Mouse (Mus musculus): ENCODE data around the gene Ano6. TPM values are rescaled to one million over a fixed set of nuclear protein-coding genes. Genes with fewer than 3 reads are reported as not detected.

Gene Ano6
- polyA plus RNA-seq, 1 experiment from 2014 or later: 54.0 TPM

DNA sequence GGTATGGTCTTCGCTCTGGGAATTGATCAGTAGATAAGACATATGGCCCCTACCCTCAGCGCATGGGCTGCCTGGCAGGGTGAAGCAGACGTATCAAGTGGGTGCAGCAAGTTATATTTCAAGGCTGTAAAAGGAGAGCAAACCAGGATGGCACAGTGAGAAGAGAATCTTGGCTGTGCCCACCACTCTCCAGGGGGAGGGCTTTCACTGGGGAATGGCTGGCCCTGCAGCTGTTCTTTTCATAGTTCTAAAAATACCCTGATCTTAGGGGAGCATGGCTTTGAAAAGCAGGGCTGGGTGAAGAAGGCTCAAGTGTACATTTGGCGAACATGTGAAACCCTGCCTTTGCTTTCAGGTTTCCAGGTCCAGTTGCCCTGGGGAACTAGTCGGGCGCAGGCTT is 11.5 kb downstream of the Ano6 start:
- no peak for ATAC-seq (replicated peaks; ENCODE audit: low FRiP score)
- Histone ChIP-seq H3K9ac (no peak overlapping the region), H3K4me2 (no peak overlapping the region), H3K4me3 (replicated peaks) (no peak overlapping the region), H3K27ac (0 out of 2 replicates have a peak overlapping the region, but pooled peaks have one; percentile 18), H3K9me3 (replicated peaks) (no peaks in the 10 kb centered on the region), H3K27me3 (no peaks in the 10 kb centered on the region), H3K36me3 (peaks cover 20% of the 10 kb centered on the region), H3K4me1 (peaks cover 57% of the 10 kb centered on the region)
- WGBS: 77% methylated on average over 6 of the region's 6 CpGs

DNA sequence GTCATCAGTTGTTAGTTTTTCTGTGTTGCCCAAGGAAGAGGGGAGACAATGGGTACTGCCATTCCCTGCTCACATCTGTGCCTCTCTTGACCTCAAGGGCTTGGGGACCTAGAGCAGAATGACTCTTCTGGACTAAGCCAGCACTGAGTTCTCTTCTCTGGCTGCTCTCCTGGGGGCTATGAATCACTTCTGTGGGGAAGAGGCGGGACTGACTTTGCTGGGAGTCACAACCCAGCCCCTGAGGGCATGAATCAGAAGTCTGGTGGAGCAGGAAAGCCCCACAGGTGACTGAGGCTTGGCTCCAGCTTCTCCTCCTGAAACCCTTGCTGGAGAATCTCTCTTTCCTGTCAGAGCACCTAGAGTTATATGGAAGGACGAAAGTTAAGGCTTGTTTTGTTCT is 12.1 kb downstream of the Ano6 start:
- H3K9me3 ChIP-seq (replicated peaks): no peaks in the 10 kb centered on the region
- no peaks in the 10 kb centered on the region for H3K27me3 ChIP-seq
- no peak for ATAC-seq (replicated peaks; ENCODE audit: low FRiP score)
- no peak overlapping the region for H3K27ac ChIP-seq
- no peak overlapping the region for H3K4me2 ChIP-seq
- no peak overlapping the region for H3K9ac ChIP-seq
- H3K4me1 ChIP-seq: peaks cover 53% of the 10 kb centered on the region
- WGBS: 39% methylated on average over 2 of the region's 2 CpGs
- no peak overlapping the region for H3K4me3 ChIP-seq (replicated peaks)
- H3K36me3 ChIP-seq: peaks cover 20% of the 10 kb centered on the region

GRCm38 (mm10) chr15:95803484-95803883 is 12.8 kb downstream of the Ano6 start:
- no peaks in the 10 kb centered on the region for H3K9me3 ChIP-seq (replicated peaks)
- H3K27me3 ChIP-seq: no peaks in the 10 kb centered on the region
- H3K4me3 ChIP-seq (replicated peaks): no peak overlapping the region
- H3K4me1 ChIP-seq: peaks cover 53% of the 10 kb centered on the region
- no peak overlapping the region for H3K4me2 ChIP-seq
- H3K27ac ChIP-seq: no peak overlapping the region
- WGBS: 85% methylated on average over 3 of the region's 3 CpGs
- no peak for ATAC-seq (replicated peaks; ENCODE audit: low FRiP score)
- H3K36me3 ChIP-seq: peaks cover 18% of the 10 kb centered on the region
- no peak overlapping the region for H3K9ac ChIP-seq

DNA sequence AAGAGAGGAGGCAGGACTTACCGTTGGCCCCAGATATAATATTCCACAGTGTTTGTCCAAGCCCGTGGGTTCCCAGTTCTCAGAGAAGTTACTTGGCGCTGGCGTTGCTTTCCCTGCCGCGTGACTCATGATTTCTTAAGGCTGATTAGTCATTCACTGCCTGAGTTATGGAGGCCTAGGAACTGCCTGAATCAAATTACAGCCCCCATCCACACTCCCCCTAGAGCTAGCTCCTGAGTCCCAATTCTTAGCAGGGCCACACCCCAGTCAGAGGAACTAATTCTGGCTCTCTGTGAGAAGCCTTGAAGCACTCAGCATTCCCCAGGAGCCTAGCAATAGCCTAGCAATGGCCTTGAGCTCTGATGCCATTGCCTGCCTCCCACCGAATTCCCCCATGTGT is 13.6 kb downstream of the Ano6 start:
- H3K27ac ChIP-seq: peak overlapping the region; percentile 79
- H3K9ac ChIP-seq: no peak overlapping the region
- no peak overlapping the region for H3K4me3 ChIP-seq (replicated peaks)
- ATAC-seq (replicated peaks; ENCODE audit: low FRiP score): peak; percentile 75
- H3K4me1 ChIP-seq: peaks cover 53% of the 10 kb centered on the region
- peak overlapping the region; percentile 27 for H3K4me2 ChIP-seq
- H3K9me3 ChIP-seq (replicated peaks): no peaks in the 10 kb centered on the region
- 11% methylated on average over 7 of the region's 7 CpGs for WGBS
- H3K27me3 ChIP-seq: no peaks in the 10 kb centered on the region
- peaks cover 13% of the 10 kb centered on the region for H3K36me3 ChIP-seq

- Histone ChIP-seq H3K9me3 (replicated peaks) (no peaks in the 10 kb centered on the region), H3K36me3 (peaks cover 11% of the 10 kb centered on the region), H3K4me3 (replicated peaks) (no peak overlapping the region), H3K4me1 (peaks cover 53% of the 10 kb centered on the region), H3K9ac (no peak overlapping the region), H3K4me2 (no peak overlapping the region), H3K27ac (peak overlapping the region; percentile 79; the same call in 1 of the 2 replicates), H3K27me3 (no peaks in the 10 kb centered on the region)
- WGBS: 36% methylated on average over 5 of the region's 5 CpGs
- ATAC-seq (replicated peaks; ENCODE audit: low FRiP score): no peak
Observed at GRCm38 (mm10) chr15:95805022-95805471, 14.4 kb downstream of the Ano6 start.

GRCm38 (mm10) chr15:95807908-95808307 is 17.3 kb downstream of the Ano6 start:
- Histone ChIP-seq H3K27ac (no peak overlapping the region), H3K4me2 (no peak overlapping the region), H3K9me3 (replicated peaks) (no peaks in the 10 kb centered on the region; the same call in 1 of the 2 replicates), H3K36me3 (peaks cover 17% of the 10 kb centered on the region), H3K4me3 (replicated peaks) (no peak overlapping the region), H3K9ac (no peak overlapping the region), H3K4me1 (peaks cover 32% of the 10 kb centered on the region), H3K27me3 (no peaks in the 10 kb centered on the region)
- 78% methylated on average over 3 of the region's 3 CpGs for WGBS
- ATAC-seq (replicated peaks; ENCODE audit: low FRiP score): no peak

- Histone ChIP-seq H3K9me3 (replicated peaks) (no peaks in the 10 kb centered on the region; the same call in 1 of the 2 replicates), H3K4me3 (replicated peaks) (no peak overlapping the region), H3K4me2 (no peak overlapping the region), H3K36me3 (peaks cover 22% of the 10 kb centered on the region), H3K27me3 (no peaks in the 10 kb centered on the region), H3K9ac (no peak overlapping the region), H3K4me1 (peaks cover 11% of the 10 kb centered on the region), H3K27ac (no peak overlapping the region)
- 90% methylated on average over 4 of the region's 4 CpGs for WGBS
- ATAC-seq (replicated peaks; ENCODE audit: low FRiP score): no peak
Observed at GRCm38 (mm10) chr15:95810357-95810761, 19.7 kb downstream of the Ano6 start.

- H3K9ac ChIP-seq: no peak overlapping the region
- 94% methylated on average over 8 of the region's 8 CpGs for WGBS
- H3K4me3 ChIP-seq (replicated peaks): no peak overlapping the region
- ATAC-seq (replicated peaks; ENCODE audit: low FRiP score): no peak
- H3K36me3 ChIP-seq: peaks cover 22% of the 10 kb centered on the region
- no peak overlapping the region for H3K27ac ChIP-seq
- H3K27me3 ChIP-seq: no peaks in the 10 kb centered on the region
- no peak overlapping the region for H3K4me2 ChIP-seq
- no peaks in the 10 kb centered on the region; the same call in 1 of the 2 replicates for H3K9me3 ChIP-seq (replicated peaks)
- H3K4me1 ChIP-seq: peaks cover 5% of the 10 kb centered on the region; the same call in 1 of the 2 replicates
Observed at GRCm38 (mm10) chr15:95812821-95813571, 22.4 kb downstream of the Ano6 start.

DNA sequence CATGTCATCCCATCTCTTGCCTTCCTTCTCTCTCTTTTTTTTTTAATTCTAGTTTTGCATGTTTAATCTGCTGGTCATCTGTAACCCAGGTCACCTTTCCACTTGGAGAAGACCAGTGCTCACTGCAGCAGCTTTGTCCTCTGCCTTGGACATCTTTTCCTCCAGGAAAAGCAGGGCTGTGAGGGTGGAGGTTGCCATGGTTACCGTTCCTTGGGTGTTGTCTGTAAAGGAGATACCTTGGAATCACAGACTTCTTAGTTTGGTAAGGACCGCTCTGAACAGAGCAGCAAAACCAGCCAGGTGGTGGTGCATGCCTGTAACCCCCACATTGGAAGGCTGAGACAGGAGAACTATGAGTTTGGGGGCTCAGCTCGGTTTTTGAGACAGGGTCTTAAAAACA is 26.9 kb downstream of the Ano6 start:
- no peak overlapping the region for H3K27ac ChIP-seq
- H3K36me3 ChIP-seq: peaks cover 15% of the 10 kb centered on the region

GRCm38 (mm10) chr15:95819249-95820035 is 28.8 kb downstream of the Ano6 start:
- 88% methylated on average over 9 of the region's 9 CpGs for WGBS
- peaks cover 10% of the 10 kb centered on the region; the same call in 1 of the 2 replicates for H3K4me1 ChIP-seq
- no peak for ATAC-seq (replicated peaks; ENCODE audit: low FRiP score)
- no peak overlapping the region for H3K27ac ChIP-seq
- no peaks in the 10 kb centered on the region for H3K27me3 ChIP-seq
- peaks cover 7% of the 10 kb centered on the region; the same call in 1 of the 2 replicates for H3K36me3 ChIP-seq
- no peaks in the 10 kb centered on the region for H3K9me3 ChIP-seq (replicated peaks)
- H3K9ac ChIP-seq: no peak overlapping the region
- no peak overlapping the region for H3K4me2 ChIP-seq
- H3K4me3 ChIP-seq (replicated peaks): no peak overlapping the region

More for the DNA sequence above, 26.9 kb downstream of the Ano6 start:
- ATAC-seq (replicated peaks; ENCODE audit: low FRiP score): no peak
- WGBS: 81% methylated on average over 3 of the region's 3 CpGs
- Histone ChIP-seq H3K4me1 (peaks cover 3% of the 10 kb centered on the region; the same call in 1 of the 2 replicates), H3K9me3 (replicated peaks) (no peaks in the 10 kb centered on the region), H3K4me2 (no peak overlapping the region), H3K9ac (no peak overlapping the region), H3K4me3 (replicated peaks) (no peak overlapping the region), H3K27me3 (no peaks in the 10 kb centered on the region)

DNA sequence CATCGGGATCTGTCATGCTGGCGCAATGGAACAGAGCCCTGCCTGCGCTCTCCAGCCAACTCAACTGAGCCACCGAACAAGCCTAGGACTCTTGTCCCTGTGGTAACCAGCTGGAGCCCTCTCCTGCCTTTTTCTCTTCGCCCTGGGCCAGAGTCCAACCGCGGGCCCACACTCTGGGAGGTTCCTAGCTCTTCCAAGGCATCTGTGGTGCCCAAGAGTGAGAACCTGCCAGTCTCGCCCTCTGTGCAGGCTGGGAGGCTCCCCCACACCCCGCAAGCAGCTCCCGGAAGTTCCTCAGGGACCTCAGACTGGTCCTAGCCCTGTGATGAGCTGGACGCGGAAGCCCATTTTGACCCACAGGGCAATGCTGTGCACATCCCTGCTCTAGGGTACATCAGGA is 29.5 kb downstream of the Ano6 start:
- Histone ChIP-seq H3K9me3 (replicated peaks) (no peaks in the 10 kb centered on the region), H3K4me2 (no peak overlapping the region), H3K9ac (no peak overlapping the region), H3K4me3 (replicated peaks) (no peak overlapping the region), H3K4me1 (peaks cover 10% of the 10 kb centered on the region; the same call in 1 of the 2 replicates), H3K27ac (no peak overlapping the region), H3K36me3 (peaks cover 7% of the 10 kb centered on the region; the same call in 1 of the 2 replicates), H3K27me3 (no peaks in the 10 kb centered on the region)
- 93% methylated on average over 12 of the region's 12 CpGs for WGBS
- no peak for ATAC-seq (replicated peaks; ENCODE audit: low FRiP score)

- H3K9ac ChIP-seq: no peak overlapping the region
- 86% methylated on average over 9 of the region's 9 CpGs for WGBS
- H3K27me3 ChIP-seq: no peaks in the 10 kb centered on the region
- H3K27ac ChIP-seq: no peak overlapping the region
- no peak overlapping the region for H3K4me3 ChIP-seq (replicated peaks)
- H3K4me1 ChIP-seq: peaks cover 7% of the 10 kb centered on the region; the same call in 1 of the 2 replicates
- H3K4me2 ChIP-seq: no peak overlapping the region
- H3K9me3 ChIP-seq (replicated peaks): no peaks in the 10 kb centered on the region
- no peak for ATAC-seq (replicated peaks; ENCODE audit: low FRiP score)
- peaks cover 7% of the 10 kb centered on the region; the same call in 1 of the 2 replicates for H3K36me3 ChIP-seq
Observed at GRCm38 (mm10) chr15:95820678-95821077, 30.0 kb downstream of the Ano6 start.

All from kidney, embryonic 15.5 days (tissue).